Mouse (Mus musculus) heart, embryonic 13.5 days (tissue): ENCODE data around the gene Tmem135. TPM values are rescaled to one million over a fixed set of nuclear protein-coding genes. Genes with fewer than 3 reads are reported as not detected.

Source experiments
- ATAC-seq: fragments of 200-750 bp; cut with Nextera tagmentation; 2 replicates; pipeline ENCODE4 v1.8.0; 2017; ENCODE audit warnings: moderate TSS enrichment; ENCODE audit not compliant: insufficient number of reproducible peaks, low FRiP score, low TSS enrichment; ENCODE audit errors: extremely low read depth
- H3K27ac ChIP-seq: fragments of 300-500 bp; sonication (generic); replicated peaks from 2 replicates; pipeline ENCODE4 v1.5.1; 2015; ENCODE audit warnings: moderate library complexity, mild to moderate bottlenecking, inconsistent platforms
- H3K27me3 ChIP-seq: fragments of 300-500 bp; sonication (generic); replicated peaks from 2 replicates; pipeline ENCODE4 v1.6.1; 2015; ENCODE audit warnings: mild to moderate bottlenecking, inconsistent platforms
- H3K36me3 ChIP-seq: fragments of 300-500 bp; sonication (generic); 2 replicates; pipeline ENCODE4 v1.6.1; 2015; ENCODE audit warnings: mild to moderate bottlenecking, inconsistent platforms
- H3K4me1 ChIP-seq: fragments of 300-500 bp; sonication (generic); 2 replicates; pipeline ENCODE4 v1.6.1; 2015; ENCODE audit warnings: inconsistent platforms
- H3K4me2 ChIP-seq: fragments of 300-500 bp; sonication (generic); 2 replicates; pipeline ENCODE4 v1.6.1; 2015; ENCODE audit warnings: inconsistent platforms, mild to moderate bottlenecking, moderate library complexity
- H3K4me3 ChIP-seq: fragments of 300-500 bp; sonication (generic); 2 replicates; pipeline ENCODE4 v1.5.1; 2015; ENCODE audit warnings: moderate library complexity, mild to moderate bottlenecking, inconsistent platforms
- H3K9ac ChIP-seq: fragments of 300-500 bp; sonication (generic); 2 replicates; pipeline ENCODE4 v1.6.1; 2015; ENCODE audit warnings: inconsistent platforms, mild to moderate bottlenecking, moderate library complexity
- H3K9me3 ChIP-seq: fragments of 300-500 bp; sonication (generic); 2 replicates; pipeline ENCODE4 v1.6.1; 2016; ENCODE audit warnings: inconsistent platforms
- whole genome bisulfite sequencing: fragments of 180-500 bp; shearing (Covaris S2); methylation state at CpG from one replicate; pipeline ENCODE4 v1.1.7; 2015; ENCODE audit warnings: mixed read lengths; 5-methylcytosine and 5-hydroxymethylcytosine counted together
- polyA plus RNA-seq: library from polyadenylated mRNA; unstranded; fragments of >200 nt; fragmentation: Nextera tagmentation; extraction: Ambion mirVana; gene quantifications from 2 replicates; pipeline ENCODE4 v1.2.1, GENCODE M21; 2015

Tmem135 gene
- polyA plus RNA-seq, 1 experiment from 2014 or later: 21.7 TPM

- Histone ChIP-seq H3K4me2 (no peak overlapping the region), H3K27me3 (no peaks in the 10 kb centered on the region), H3K36me3 (no peaks in the 10 kb centered on the region), H3K27ac (no peak overlapping the region), H3K4me1 (peaks cover 31% of the 10 kb centered on the region), H3K9ac (no peak overlapping the region), H3K9me3 (no peaks in the 10 kb centered on the region), H3K4me3 (no peak overlapping the region)
- no peak for ATAC-seq
- WGBS: 71% methylated on average over 2 of the region's 2 CpGs
Observed at GRCm38 (mm10) chr7:89247012-89247710, 156.9 kb downstream of the Tmem135 start.

GRCm38 (mm10) chr7:89242565-89242964 lies 161.5 kb downstream of the Tmem135 start:
- no peak for ATAC-seq
- H3K4me3 ChIP-seq: no peak overlapping the region
- no peak overlapping the region for H3K9ac ChIP-seq
- no peak overlapping the region for H3K4me2 ChIP-seq
- H3K4me1 ChIP-seq: peaks cover 18% of the 10 kb centered on the region
- no peaks in the 10 kb centered on the region for H3K9me3 ChIP-seq
- whole genome bisulfite sequencing: 76% methylated on average over 4 of the region's 4 CpGs
- peaks cover 11% of the 10 kb centered on the region for H3K36me3 ChIP-seq
- no peak overlapping the region for H3K27ac ChIP-seq
- H3K27me3 ChIP-seq: no peaks in the 10 kb centered on the region

- peaks cover 11% of the 10 kb centered on the region for H3K36me3 ChIP-seq
- no peak overlapping the region for H3K27ac ChIP-seq
- no peak overlapping the region for H3K4me2 ChIP-seq
- ATAC-seq: no peak
- WGBS: 57% methylated on average over 2 of the region's 2 CpGs
- no peaks in the 10 kb centered on the region for H3K9me3 ChIP-seq
- no peak overlapping the region for H3K4me3 ChIP-seq
- H3K4me1 ChIP-seq: peaks cover 20% of the 10 kb centered on the region
- H3K9ac ChIP-seq: no peak overlapping the region
- no peaks in the 10 kb centered on the region for H3K27me3 ChIP-seq
Observed at GRCm38 (mm10) chr7:89242143-89242542, 161.9 kb downstream of the Tmem135 start.

- ATAC-seq: no peak
- H3K9ac ChIP-seq: no peak overlapping the region
- no peak overlapping the region for H3K27ac ChIP-seq
- H3K4me3 ChIP-seq: no peak overlapping the region
- WGBS: 78% methylated on average over 4 of the region's 4 CpGs
- H3K4me2 ChIP-seq: no peak overlapping the region
- peaks cover 11% of the 10 kb centered on the region for H3K36me3 ChIP-seq
- H3K4me1 ChIP-seq: peaks cover 34% of the 10 kb centered on the region
- H3K27me3 ChIP-seq: no peaks in the 10 kb centered on the region
- H3K9me3 ChIP-seq: no peaks in the 10 kb centered on the region
Observed at GRCm38 (mm10) chr7:89239592-89239991, 164.4 kb downstream of the Tmem135 start.

- H3K9me3 ChIP-seq: no peaks in the 10 kb centered on the region
- peaks cover 29% of the 10 kb centered on the region for H3K4me1 ChIP-seq
- H3K4me3 ChIP-seq: no peak overlapping the region
- H3K9ac ChIP-seq: no peak overlapping the region
- 75% methylated on average over 2 of the region's 2 CpGs for WGBS
- peaks cover 11% of the 10 kb centered on the region for H3K36me3 ChIP-seq
- no peak for ATAC-seq
- H3K27ac ChIP-seq: no peak overlapping the region
- H3K27me3 ChIP-seq: no peaks in the 10 kb centered on the region
- no peak overlapping the region; the same call in 1 of the 2 replicates for H3K4me2 ChIP-seq
Observed at GRCm38 (mm10) chr7:89236592-89236991, 167.4 kb downstream of the Tmem135 start.

- Histone ChIP-seq H3K4me2 (no peak overlapping the region), H3K36me3 (peaks cover 8% of the 10 kb centered on the region), H3K27ac (no peak overlapping the region), H3K4me3 (no peak overlapping the region), H3K9me3 (no peaks in the 10 kb centered on the region), H3K27me3 (no peaks in the 10 kb centered on the region), H3K9ac (no peak overlapping the region), H3K4me1 (peaks cover 29% of the 10 kb centered on the region)
- WGBS: 66% methylated on average over 4 of the region's 4 CpGs
- no peak for ATAC-seq
Observed at GRCm38 (mm10) chr7:89235974-89236507, 168.0 kb downstream of the Tmem135 start.

- H3K4me1 ChIP-seq: peaks cover 21% of the 10 kb centered on the region
- H3K9me3 ChIP-seq: no peaks in the 10 kb centered on the region
- no peak overlapping the region for H3K4me2 ChIP-seq
- H3K9ac ChIP-seq: no peak overlapping the region
- no peak for ATAC-seq
- H3K4me3 ChIP-seq: no peak overlapping the region
- H3K36me3 ChIP-seq: no peaks in the 10 kb centered on the region; the same call in 1 of the 2 replicates
- 93% methylated on average over 3 of the region's 3 CpGs for WGBS
- no peak overlapping the region for H3K27ac ChIP-seq
- no peaks in the 10 kb centered on the region for H3K27me3 ChIP-seq
Observed at GRCm38 (mm10) chr7:89232499-89233145, 171.4 kb downstream of the Tmem135 start.

GRCm38 (mm10) chr7:89231200-89231790 lies 172.7 kb downstream of the Tmem135 start:
- peaks cover 8% of the 10 kb centered on the region for H3K4me1 ChIP-seq
- H3K9ac ChIP-seq: no peak overlapping the region
- H3K4me3 ChIP-seq: no peak overlapping the region
- H3K36me3 ChIP-seq: no peaks in the 10 kb centered on the region; the same call in 1 of the 2 replicates
- 80% methylated on average over 3 of the region's 3 CpGs for WGBS
- no peak overlapping the region for H3K4me2 ChIP-seq
- ATAC-seq: no peak
- no peak overlapping the region for H3K27ac ChIP-seq
- H3K27me3 ChIP-seq: no peaks in the 10 kb centered on the region
- no peaks in the 10 kb centered on the region for H3K9me3 ChIP-seq

GRCm38 (mm10) chr7:89222609-89223008 lies 181.4 kb downstream of the Tmem135 start:
- H3K36me3 ChIP-seq: no peaks in the 10 kb centered on the region
- WGBS: 81% methylated on average over 1 of the region's 1 CpGs
- no peak overlapping the region for H3K9ac ChIP-seq
- H3K27ac ChIP-seq: no peak overlapping the region
- no peaks in the 10 kb centered on the region for H3K9me3 ChIP-seq
- no peak for ATAC-seq
- no peak overlapping the region for H3K4me3 ChIP-seq
- H3K27me3 ChIP-seq: no peaks in the 10 kb centered on the region
- peaks cover under 1% of the 10 kb centered on the region; the same call in 1 of the 2 replicates for H3K4me1 ChIP-seq
- no peak overlapping the region for H3K4me2 ChIP-seq

- H3K27ac ChIP-seq: peak overlapping the region; percentile 55; the same call in 1 of the 2 replicates
- H3K9me3 ChIP-seq: no peaks in the 10 kb centered on the region
- no peak overlapping the region for H3K4me2 ChIP-seq
- no peak overlapping the region for H3K4me3 ChIP-seq
- H3K9ac ChIP-seq: no peak overlapping the region
- H3K4me1 ChIP-seq: peaks cover 25% of the 10 kb centered on the region
- H3K36me3 ChIP-seq: no peaks in the 10 kb centered on the region
- H3K27me3 ChIP-seq: no peaks in the 10 kb centered on the region
- 13% methylated on average over 1 of the region's 1 CpGs for WGBS
- ATAC-seq: no peak
Observed at GRCm38 (mm10) chr7:89216628-89217027, 187.4 kb downstream of the Tmem135 start.

GRCm38 (mm10) chr7:89216118-89216517 lies 187.9 kb downstream of the Tmem135 start:
- Histone ChIP-seq H3K27ac (peak overlapping the region; percentile 55), H3K36me3 (no peaks in the 10 kb centered on the region), H3K9me3 (no peaks in the 10 kb centered on the region), H3K27me3 (no peaks in the 10 kb centered on the region), H3K4me2 (no peak overlapping the region), H3K4me1 (peaks cover 25% of the 10 kb centered on the region), H3K4me3 (no peak overlapping the region), H3K9ac (no peak overlapping the region)
- 45% methylated on average over 2 of the region's 2 CpGs for WGBS
- no peak for ATAC-seq
